Mouse (Mus musculus) cerebellum, postnatal 25 days (tissue): Measurements from ENCODE around the gene Gpx1.

Source experiments
- DNase-seq, 2 experiments: peaks; one replicate each; pipeline ENCODE4 v3.0.0; 2021; ENCODE audit warnings: mixed read lengths in 2 of 2

Gpx1 gene

GRCm38 (mm10) chr9:108340258-108341138 is 1.8 kb downstream of the Gpx1 start:
- no peak for DNase-seq

DNA sequence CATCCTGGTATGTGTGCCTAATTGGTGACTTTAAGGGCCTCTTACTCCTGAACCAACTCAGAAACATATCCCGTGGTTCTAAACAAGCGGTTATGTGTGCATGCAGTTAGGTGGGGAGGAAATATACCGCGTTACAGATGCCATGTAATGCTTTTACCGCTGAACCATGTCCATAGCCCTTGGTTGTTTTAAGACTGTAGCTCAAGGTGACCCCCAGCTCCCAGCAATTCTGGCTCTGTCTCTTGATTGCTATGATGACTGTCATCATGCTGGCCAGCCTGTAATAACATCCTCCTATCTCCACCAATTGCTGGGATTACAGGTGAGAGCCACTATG is 2.4 kb downstream of the Gpx1 start:
- DNase-seq: no peak

DNA sequence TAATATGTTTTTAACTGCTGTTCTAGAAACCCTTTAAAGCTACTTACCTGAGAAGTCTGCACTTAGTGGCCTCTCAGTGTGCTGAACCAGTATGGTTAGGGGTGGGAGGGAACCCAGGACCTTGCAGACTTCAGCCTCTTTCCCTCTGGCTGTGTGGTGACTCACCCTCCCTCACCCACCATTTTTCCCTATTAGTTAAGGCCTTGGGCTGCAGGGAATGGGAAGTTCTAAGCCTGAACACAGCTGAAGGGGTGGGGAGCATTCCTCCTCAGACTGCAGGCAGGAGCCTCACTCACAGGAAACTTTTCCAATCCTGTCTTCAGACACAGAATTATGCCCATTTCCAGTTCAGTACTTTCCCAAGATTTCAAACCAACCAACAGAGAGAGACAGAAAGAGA is 3.1 kb downstream of the Gpx1 start:
- DNase-seq: no peak

- DNase-seq: no peak
Observed at GRCm38 (mm10) chr9:108342301-108342831, 3.7 kb downstream of the Gpx1 start.

DNA sequence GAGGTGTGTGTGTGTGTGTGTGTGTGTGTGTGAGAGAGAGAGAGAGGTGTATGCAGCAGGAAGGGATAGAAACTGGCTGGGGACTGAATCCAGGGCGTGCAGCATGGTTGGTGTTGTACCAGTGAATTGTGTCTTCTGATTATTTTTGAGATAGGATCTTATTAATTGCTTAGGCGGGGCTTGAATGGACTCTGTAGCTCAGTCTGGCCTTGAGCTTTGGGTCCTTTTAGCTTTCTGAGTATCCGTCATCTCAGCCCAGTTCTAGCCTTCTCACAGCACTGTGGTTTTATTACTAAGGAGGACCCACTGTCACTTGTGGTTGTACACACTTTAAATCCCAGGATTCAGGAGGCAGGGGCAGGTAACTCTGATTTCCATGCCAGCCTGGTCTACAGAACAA is 4.6 kb downstream of the Gpx1 start:
- DNase-seq: no peak

DNA sequence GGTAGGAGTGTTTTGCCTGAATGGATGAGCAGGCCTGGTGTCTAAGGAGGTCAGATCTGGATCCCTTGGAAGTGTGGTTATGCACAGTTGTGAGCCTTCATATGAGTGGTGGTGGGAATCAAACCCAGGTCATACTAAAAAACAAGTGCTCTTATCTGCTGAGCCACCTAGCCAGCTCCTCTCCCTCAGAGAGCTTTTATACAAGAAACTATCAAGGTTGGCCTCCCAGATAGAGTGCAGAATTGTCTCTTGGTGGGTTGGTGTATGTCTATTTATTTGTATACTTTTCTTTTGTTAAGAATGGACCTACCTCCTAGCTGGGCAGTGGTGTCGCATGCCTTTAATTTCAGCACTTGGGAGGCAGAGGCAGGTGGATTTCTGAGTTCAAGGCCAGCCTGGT is 5.1 kb downstream of the Gpx1 start:
- DNase-seq: no peak

GRCm38 (mm10) chr9:108344471-108344870 is 5.8 kb downstream of the Gpx1 start:
- no peak for DNase-seq

- DNase-seq: no peak
Observed at GRCm38 (mm10) chr9:108347024-108347423, 8.3 kb downstream of the Gpx1 start.

- peak; percentile 89 to 96 for DNase-seq
Observed at GRCm38 (mm10) chr9:108347540-108348289, 9.0 kb downstream of the Gpx1 start, which contains the start of gene Usp4. TSS of gene Usp4 (plus strand) at chr9:108347853.

DNA sequence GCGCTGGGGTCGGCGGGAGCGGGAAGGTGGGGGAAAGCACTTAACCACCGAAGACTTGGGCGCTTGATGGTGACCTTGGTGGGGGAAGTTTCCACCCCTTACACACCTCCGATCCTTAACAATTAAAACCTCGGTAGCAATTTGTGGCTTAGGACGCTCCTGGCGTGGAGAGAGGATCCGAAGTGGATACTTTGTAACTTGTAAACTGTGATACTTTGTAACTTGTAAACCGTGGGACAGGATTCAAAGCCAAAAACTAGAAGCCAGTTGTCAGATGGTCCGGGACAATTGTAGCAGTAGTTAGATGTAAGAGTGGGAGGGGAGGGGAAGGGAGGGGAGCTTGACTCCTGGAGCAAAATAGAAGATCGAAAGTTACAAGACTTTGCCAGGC is 9.6 kb downstream of the Gpx1 start:
- no peak for DNase-seq

DNA sequence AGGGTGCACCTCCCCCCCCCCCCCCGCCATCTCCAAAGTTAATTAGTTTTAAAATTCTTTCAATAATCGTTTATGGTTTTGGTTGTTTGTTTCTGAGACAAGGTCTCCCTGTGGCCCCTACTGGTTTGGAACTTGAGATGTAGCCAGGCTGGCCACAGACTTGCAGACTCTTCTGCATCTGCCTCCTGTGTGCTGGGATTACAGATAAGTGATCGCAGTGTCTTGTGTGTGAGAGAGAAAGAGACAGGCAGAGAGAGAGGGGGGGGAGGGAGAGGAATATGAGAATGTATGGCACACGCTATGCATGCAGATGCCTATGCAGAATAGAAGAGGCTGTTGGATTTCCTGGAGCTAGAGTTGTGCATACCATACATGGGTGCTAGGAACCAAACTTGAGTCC is 11.0 kb downstream of the Gpx1 start:
- no peak for DNase-seq

DNA sequence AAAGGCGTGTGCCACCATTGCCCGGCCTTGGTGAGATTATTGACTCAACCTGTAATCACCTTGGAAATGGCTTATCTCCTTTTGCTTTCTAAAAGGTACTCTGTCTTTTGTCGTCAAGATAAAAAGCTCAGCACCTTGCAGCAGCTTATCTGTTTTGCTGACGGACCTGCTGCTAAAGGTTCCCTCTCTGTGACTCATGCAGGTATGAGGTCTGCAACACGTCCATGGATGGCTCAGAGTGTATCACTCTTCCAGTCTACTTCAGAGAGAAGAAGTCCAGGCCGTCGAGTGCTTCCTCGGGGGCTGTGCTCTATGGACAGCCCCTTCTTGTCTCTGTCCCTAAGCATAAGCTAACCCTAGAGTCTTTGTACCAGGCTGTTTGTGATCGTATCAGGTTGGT is 39.5 kb downstream of the Gpx1 start:
- no peak for DNase-seq

- no peak for DNase-seq
Observed at GRCm38 (mm10) chr9:108378736-108379135, 40.0 kb downstream of the Gpx1 start.

DNA sequence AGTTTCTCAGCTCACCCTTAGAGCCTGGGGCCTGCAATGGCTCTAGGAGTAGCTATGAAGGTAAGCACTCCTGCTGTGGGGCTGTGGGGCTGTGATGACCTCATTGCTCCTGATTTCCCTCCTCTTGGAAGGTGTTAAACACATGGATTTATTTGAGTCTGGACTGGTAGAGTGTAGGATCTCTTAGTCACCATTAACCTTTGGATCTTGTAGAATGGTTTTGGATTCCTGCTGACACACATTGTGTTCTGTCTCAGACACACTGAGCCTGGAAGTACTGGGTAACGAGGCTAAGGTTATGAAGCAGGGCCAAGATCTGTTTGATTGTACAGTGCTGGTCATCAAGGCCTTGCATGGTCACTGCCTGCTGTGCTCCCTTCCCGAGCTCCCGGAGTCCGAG is 40.6 kb downstream of the Gpx1 start:
- DNase-seq: no peak

- DNase-seq: no peak
Observed at GRCm38 (mm10) chr9:108381382-108381781, 42.7 kb downstream of the Gpx1 start.

- no peak for DNase-seq
Observed at GRCm38 (mm10) chr9:108385006-108385405, 46.3 kb downstream of the Gpx1 start.

GRCm38 (mm10) chr9:108386816-108387215 is 48.1 kb downstream of the Gpx1 start:
- no peak for DNase-seq

- DNase-seq: no peak
Observed at GRCm38 (mm10) chr9:108388601-108389000, 49.9 kb downstream of the Gpx1 start.

- no peak for DNase-seq
Observed at GRCm38 (mm10) chr9:108389220-108389619, 50.5 kb downstream of the Gpx1 start.
